Comparison of ENCODE assay signal across 1 mouse cellular context in the genomic region with DNA sequence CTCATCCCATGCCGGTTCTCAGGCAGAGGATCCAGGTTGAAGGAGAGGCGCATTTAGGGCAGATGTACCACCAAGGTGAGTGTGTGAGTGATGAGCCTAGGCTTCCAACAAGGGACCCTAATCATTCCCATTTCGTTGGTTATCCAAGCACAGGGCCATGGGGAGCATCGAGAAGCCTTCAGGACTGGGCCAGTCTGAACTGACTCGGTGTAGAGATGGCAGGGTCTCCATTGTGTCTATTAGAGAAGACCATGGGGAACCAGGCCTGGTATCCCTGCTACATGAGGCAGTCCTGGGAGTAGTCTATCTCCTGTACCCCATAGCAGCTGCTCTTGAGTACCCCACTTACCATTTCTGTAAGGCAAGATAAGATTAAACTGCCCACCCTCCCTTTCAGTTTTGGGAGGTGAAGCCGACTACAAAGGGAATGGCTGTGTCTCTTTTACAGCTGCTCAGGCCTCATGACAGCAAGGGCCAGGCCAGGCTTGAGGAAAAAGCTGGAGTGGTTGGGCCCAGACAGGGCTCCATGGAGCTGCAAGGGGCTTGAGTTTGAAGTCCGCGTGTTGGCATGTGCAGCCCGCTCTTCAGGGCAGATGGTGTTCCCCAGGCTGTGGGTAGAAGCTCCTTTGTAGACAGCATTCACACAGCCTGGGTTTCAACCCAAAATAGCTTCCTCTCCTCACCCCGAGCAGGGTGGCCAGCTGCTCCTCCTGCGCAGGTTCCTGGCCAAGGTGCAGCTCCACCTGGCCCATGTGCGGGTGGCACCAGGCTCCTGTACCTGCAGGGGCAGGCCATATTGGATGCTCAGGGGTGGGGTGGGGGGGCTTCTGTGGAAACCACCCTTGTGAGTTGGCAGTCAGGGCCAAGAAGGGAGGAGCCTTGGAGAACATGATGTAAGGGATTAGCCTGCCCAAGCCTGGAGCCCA.
TF ChIP-seq lines count a peak whose summit lies in the region.

No protein-coding gene starts in this region.

TF ChIP-seq in MEL, 35 proteins besides CTCF, POLR2A, EP300 and RAD21 (continued from another document):
- TF ChIP-seq MEF2A (IDR thresholded peaks at IDR 0.05; ENCODE audit: extremely low read depth, insufficient replicate concordance, low read depth, low read length, poor library complexity, severe bottlenecking) = no peak
- no peak for TF ChIP-seq CHD1 (IDR thresholded peaks at IDR 0.05; ENCODE audit: low read depth, low read length)
- TF ChIP-seq NRF1 (IDR thresholded peaks at IDR 0.05; ENCODE audit: insufficient read depth, low read depth, low read length, poor library complexity, severe bottlenecking) = no peak
- TF ChIP-seq UBTF (IDR thresholded peaks at IDR 0.05; ENCODE audit: borderline replicate concordance, insufficient read depth, low read depth, low read length) = no peak
- no peak for TF ChIP-seq MXI1 (IDR thresholded peaks at IDR 0.05; ENCODE audit: low read depth, low read length)
- no peak for TF ChIP-seq POLR2AphosphoS2 (IDR thresholded peaks at IDR 0.05; ENCODE audit: low read length)
- TF ChIP-seq HCFC1 (IDR thresholded peaks at IDR 0.05; ENCODE audit: low read depth, low read length) = no peak
